Mouse (Mus musculus): ENCODE results near the gene Olfr643.

Gene Olfr643

GRCm38 (mm10) chr7:104018953-104019352, 118.3 kb downstream of the Olfr643 start:
- WGBS, result 84% methylated on average over 1 of the region's 1 CpGs

GRCm38 (mm10) chr7:104017203-104017602, 120.0 kb downstream of the Olfr643 start, which contains the start of gene Olfr639:
TSS of gene Olfr639 (minus strand) at chr7:104017303.

GRCm38 (mm10) chr7:103998446-103998845, 138.8 kb downstream of the Olfr643 start, which contains the start of gene Olfr638:
TSS of gene Olfr638 (plus strand) at chr7:103998746.

GRCm38 (mm10) chr7:103971782-103972181, 165.4 kb downstream of the Olfr643 start:
- 68% methylated on average over 1 of the region's 1 CpGs for WGBS

- WGBS, result 77% methylated on average over 1 of the region's 1 CpGs
Observed at GRCm38 (mm10) chr7:103970852-103971251, 166.4 kb downstream of the Olfr643 start, which contains the start of gene Olfr635. TSS of gene Olfr635 (plus strand) at chr7:103971152.

- 96% methylated on average over 22 of the region's 22 CpGs for WGBS
Observed at GRCm38 (mm10) chr7:103966873-103967272, 170.3 kb downstream of the Olfr643 start.
